Mouse (Mus musculus) hindbrain, postnatal 0 days (tissue): ENCODE results near the gene Cdh5. TPM values are rescaled to one million over a fixed set of nuclear protein-coding genes. Genes with fewer than 3 reads are reported as not detected.
"Not testable (repeated sequence)": the region's sequence is repeated elsewhere in the genome, so short reads cannot be mapped to it uniquely, and the experiment has no call there.

Experiments used
- ATAC-seq: fragments of 200-750 bp; cut with Nextera tagmentation; 2 replicates; pipeline ENCODE4 v1.8.0; 2017; ENCODE audit warnings: mild to moderate bottlenecking, moderate TSS enrichment, moderate library complexity
- DNase-seq: peaks from one replicate; pipeline ENCODE4 v3.0.0-alpha.2; 2015; ENCODE audit warnings: low spot score
- H3K27ac ChIP-seq: fragments of 300-500 bp; sonication (generic); 2 replicates; pipeline ENCODE4 v1.5.1; 2014; ENCODE audit warnings: mild to moderate bottlenecking
- H3K27me3 ChIP-seq: fragments of 300-500 bp; sonication (generic); 2 replicates; pipeline ENCODE4 v1.6.1; 2014; ENCODE audit warnings: low read length, mixed read lengths; ENCODE audit not compliant: insufficient read depth
- H3K36me3 ChIP-seq: fragments of 300-500 bp; sonication (generic); 2 replicates; pipeline ENCODE4 v1.6.1; 2014; ENCODE audit warnings: low read length, mixed read lengths; ENCODE audit not compliant: insufficient read depth
- H3K4me1 ChIP-seq: fragments of 300-500 bp; sonication (generic); 2 replicates; pipeline ENCODE4 v1.6.1; 2014; ENCODE audit warnings: antibody characterized with exemption, low read length, mixed read lengths; ENCODE audit not compliant: insufficient read depth
- H3K4me2 ChIP-seq: fragments of 300-500 bp; sonication (generic); 2 replicates; pipeline ENCODE4 v1.6.1; 2014; ENCODE audit warnings: low read depth, mild to moderate bottlenecking, low read length, moderate library complexity, mixed read lengths
- H3K4me3 ChIP-seq: fragments of 300-500 bp; sonication (generic); 2 replicates; pipeline ENCODE4 v1.5.1; 2014; ENCODE audit warnings: low read length
- H3K9ac ChIP-seq: fragments of 300-500 bp; sonication (generic); replicated peaks from 2 replicates; pipeline ENCODE4 v1.6.1; 2014; ENCODE audit warnings: mild to moderate bottlenecking, low read length, moderate library complexity, mixed read lengths
- H3K9me3 ChIP-seq: fragments of 300-500 bp; sonication (generic); 2 replicates; pipeline ENCODE4 v1.6.1; 2016; ENCODE audit warnings: low read length, mixed read lengths
- CTCF ChIP-seq: IDR thresholded peaks from 2 replicates; pipeline ENCODE4 v1.5.1; 2016; ENCODE audit warnings: antibody characterized with exemption, control low read depth, low read depth
- WGBS: fragments of 180-500 bp; shearing (Covaris S2); extraction: QIAGEN DNeasy Blood & Tissue Kit; methylation state at CpG from one replicate; pipeline ENCODE4 v1.1.7; 2014; 5-methylcytosine and 5-hydroxymethylcytosine counted together
- polyA plus RNA-seq: library from polyadenylated mRNA; unstranded; fragments of >200 nt; fragmentation: Nextera tagmentation; extraction: Ambion mirVana; gene quantifications from 2 replicates; pipeline ENCODE4 v1.2.1, GENCODE M21; 2015
- total RNA-seq: library from RNA; depleted of rRNA; stranded (reverse); fragments of >200 nt; gene quantifications from 2 replicates; pipeline ENCODE4 v1.2.3, GENCODE M21; 2014

Cdh5 gene
- total and polyA plus RNA-seq, 2 experiments from 2014 or later, result 8.9 to 19.7 TPM

DNA sequence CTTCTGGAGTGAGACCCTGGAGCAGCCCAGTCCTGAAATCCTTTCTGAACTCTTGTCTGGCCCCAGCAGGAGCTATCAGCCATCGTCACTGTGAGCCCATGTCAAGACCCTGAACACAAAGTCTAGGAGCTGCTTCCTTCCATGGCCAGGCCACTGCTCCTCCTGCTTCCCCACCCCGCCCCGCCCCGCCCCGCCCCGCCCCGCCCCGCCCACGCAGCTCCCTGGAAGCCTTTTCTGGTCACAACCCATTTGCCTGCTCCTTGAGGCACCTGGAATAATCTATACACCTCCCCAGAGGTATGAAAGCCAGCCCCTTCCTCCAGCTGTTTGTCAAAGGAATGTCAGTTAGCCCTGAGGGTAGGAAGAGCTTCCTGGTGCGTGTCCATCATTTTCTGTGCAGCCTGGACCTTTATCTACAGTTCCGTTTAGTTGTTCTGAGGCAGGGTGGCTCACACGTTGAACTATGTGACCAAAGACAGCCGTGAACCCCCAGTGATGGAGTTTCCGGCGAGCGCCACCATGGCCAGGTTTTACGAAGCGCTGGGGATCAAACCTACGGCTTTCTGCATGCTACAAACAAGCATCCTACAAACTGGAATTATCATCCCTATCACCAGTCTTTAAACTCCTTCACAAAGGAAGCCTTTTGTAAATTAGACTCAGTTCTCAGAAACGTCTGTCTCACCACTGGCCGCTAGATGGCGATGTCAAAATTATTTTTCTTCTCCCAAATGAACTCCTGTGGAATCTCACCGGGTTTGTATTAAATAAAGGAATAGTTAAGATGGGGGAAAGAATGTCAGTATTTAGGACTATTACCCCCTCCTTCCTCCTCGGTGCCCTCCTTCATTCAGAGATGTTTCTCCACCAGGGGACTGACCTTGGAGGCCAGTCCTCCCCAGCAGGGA is 10.2 kb upstream of the Cdh5 start:
- ATAC-seq, H3K36me3 ChIP-seq, H3K9ac ChIP-seq, H3K27ac ChIP-seq, H3K4me3 ChIP-seq, H3K9me3 ChIP-seq, H3K27me3 ChIP-seq, H3K4me1 ChIP-seq: not testable (repeated sequence)
- 0 out of 2 replicates have a peak overlapping the region, but pooled peaks have one; percentile 13 for H3K4me2 ChIP-seq
- peak; percentile 74 for DNase-seq
- 11% methylated on average over 24 of the region's 24 CpGs for WGBS
- peak; percentile 58 for TF ChIP-seq CTCF

DNA sequence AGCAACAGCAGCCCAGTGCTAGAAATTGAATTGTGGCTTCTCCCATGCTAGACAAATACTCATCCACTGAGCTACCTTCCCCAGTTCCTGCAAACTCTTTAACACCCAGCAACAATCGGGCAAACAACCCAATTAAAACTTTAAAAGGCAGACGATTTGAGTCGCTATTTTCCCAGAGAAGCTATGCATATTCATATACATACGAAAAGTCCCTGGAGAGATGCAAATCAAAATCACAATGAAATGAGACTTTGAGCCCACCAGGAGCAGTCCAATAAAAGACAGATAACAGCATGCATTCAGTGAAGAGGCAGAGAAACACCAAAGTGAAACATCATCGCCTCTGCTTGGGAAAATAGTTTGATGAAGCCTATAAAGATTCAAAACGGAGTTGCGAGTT is 8.1 kb upstream of the Cdh5 start:
- H3K4me3 ChIP-seq, result no peak overlapping the region
- H3K4me2 ChIP-seq, result no peak overlapping the region
- no peaks in the 10 kb centered on the region for H3K36me3 ChIP-seq
- H3K9ac ChIP-seq, result no peak overlapping the region
- no peaks in the 10 kb centered on the region for H3K4me1 ChIP-seq
- H3K27ac ChIP-seq, result no peak overlapping the region
- DNase-seq (no peak), ATAC-seq (no peak)
- no peak for TF ChIP-seq CTCF
- no peaks in the 10 kb centered on the region for H3K9me3 ChIP-seq
- 30% methylated on average over 7 of the region's 7 CpGs for WGBS
- H3K27me3 ChIP-seq, result no peaks in the 10 kb centered on the region

DNA sequence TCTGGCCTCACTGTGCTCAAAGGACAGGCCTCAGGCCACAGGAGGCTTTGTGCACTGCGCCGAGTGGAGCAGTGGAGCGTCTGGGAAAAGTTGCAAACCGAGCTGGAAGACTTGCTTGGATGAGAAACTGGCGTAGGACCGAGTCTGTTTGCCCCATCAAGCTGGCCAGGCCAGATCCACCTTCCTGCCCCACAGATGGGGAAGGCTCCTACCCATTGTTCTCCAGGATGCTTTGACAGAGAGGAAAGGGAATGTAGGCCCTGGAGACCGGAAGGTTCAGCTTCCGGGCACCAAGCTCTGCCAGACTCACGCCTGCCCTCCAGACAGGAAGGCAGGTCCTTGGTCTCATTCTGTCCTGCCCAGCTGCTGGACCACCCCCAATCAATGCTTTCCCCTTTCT is 5.8 kb upstream of the Cdh5 start:
- WGBS, result 59% methylated on average over 9 of the region's 9 CpGs
- no peak overlapping the region for H3K4me3 ChIP-seq
- no peaks in the 10 kb centered on the region for H3K27me3 ChIP-seq
- TF ChIP-seq CTCF, result no peak
- no peaks in the 10 kb centered on the region; the same call in 1 of the 2 replicates for H3K4me1 ChIP-seq
- ATAC-seq, result no peak
- H3K9me3 ChIP-seq, result no peaks in the 10 kb centered on the region
- no peaks in the 10 kb centered on the region for H3K36me3 ChIP-seq
- no peak for DNase-seq
- no peak overlapping the region for H3K27ac ChIP-seq
- no peak overlapping the region for H3K9ac ChIP-seq
- H3K4me2 ChIP-seq, result no peak overlapping the region

DNA sequence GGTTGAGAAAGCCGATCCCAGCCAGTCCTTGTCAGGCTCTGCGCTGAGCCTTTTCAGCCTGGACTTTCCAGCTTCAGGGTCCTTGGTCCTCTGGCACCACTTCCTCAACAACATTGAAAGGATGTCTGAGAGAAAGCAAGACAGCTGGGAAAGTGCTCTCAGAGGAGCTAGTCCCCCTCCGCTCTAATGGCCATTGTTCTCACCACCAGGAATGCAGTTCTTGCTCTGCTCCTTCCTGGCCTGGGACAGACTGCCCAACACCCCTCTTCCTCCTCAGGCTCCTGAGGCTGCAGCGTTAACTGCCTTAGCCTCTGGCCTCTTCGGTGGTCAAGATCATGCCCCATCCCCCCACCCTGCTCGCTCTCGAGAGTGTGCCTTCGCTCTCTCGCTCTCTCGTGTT is 4.8 kb upstream of the Cdh5 start:
- no peaks in the 10 kb centered on the region for H3K27me3 ChIP-seq
- H3K36me3 ChIP-seq, result no peaks in the 10 kb centered on the region
- DNase-seq (no peak), ATAC-seq (no peak)
- H3K4me2 ChIP-seq, result no peak overlapping the region
- H3K27ac ChIP-seq, result no peak overlapping the region
- H3K9ac ChIP-seq, result no peak overlapping the region
- H3K9me3 ChIP-seq, result no peaks in the 10 kb centered on the region
- WGBS, result 67% methylated on average over 10 of the region's 10 CpGs
- H3K4me1 ChIP-seq, result no peaks in the 10 kb centered on the region; the same call in 1 of the 2 replicates
- TF ChIP-seq CTCF, result no peak
- H3K4me3 ChIP-seq, result no peak overlapping the region

DNA sequence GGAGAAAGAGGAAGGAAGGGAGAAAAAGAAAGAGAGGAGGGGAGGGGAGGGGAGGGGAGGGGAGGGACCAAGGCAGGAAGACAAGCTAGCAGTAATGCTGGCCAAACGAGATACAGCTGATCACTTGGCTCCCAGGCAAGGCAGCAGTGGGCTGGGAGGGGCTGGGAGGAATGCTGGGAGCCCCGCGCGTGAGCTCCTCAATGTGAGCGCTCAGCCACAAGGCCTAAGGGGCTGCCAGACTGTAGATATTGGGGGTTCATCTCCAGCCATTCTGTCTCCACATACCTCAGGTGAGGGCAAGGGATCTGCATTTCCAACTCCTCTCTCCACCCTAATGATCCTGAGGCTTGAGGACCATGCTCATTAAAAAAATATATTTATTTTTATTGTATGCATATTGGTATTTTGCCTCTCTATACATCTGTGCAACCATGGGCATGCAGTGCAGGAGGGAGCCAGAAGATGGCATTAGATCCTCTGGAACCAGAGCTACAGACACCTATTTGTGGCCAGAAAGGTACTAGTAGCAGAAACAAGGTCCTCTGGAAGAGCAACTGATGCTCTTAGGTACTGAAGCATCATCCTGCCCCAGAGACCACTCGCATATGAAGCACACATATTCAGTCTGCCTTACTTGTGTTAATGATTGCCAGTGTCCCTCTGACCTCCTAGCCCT is 2.6 kb upstream of the Cdh5 start:
- WGBS, result 30% methylated on average over 6 of the region's 6 CpGs
- Histone ChIP-seq H3K9me3 (no peaks in the 10 kb centered on the region), H3K9ac (no peak overlapping the region), H3K4me1 (no peaks in the 10 kb centered on the region; the same call in 1 of the 2 replicates), H3K36me3 (no peaks in the 10 kb centered on the region), H3K4me2 (no peak overlapping the region), H3K4me3 (no peak overlapping the region), H3K27me3 (no peaks in the 10 kb centered on the region), H3K27ac (no peak overlapping the region)
- TF ChIP-seq CTCF, result peak; percentile 73
- peak; percentile 54 for ATAC-seq
- DNase-seq, result peak; percentile 50

DNA sequence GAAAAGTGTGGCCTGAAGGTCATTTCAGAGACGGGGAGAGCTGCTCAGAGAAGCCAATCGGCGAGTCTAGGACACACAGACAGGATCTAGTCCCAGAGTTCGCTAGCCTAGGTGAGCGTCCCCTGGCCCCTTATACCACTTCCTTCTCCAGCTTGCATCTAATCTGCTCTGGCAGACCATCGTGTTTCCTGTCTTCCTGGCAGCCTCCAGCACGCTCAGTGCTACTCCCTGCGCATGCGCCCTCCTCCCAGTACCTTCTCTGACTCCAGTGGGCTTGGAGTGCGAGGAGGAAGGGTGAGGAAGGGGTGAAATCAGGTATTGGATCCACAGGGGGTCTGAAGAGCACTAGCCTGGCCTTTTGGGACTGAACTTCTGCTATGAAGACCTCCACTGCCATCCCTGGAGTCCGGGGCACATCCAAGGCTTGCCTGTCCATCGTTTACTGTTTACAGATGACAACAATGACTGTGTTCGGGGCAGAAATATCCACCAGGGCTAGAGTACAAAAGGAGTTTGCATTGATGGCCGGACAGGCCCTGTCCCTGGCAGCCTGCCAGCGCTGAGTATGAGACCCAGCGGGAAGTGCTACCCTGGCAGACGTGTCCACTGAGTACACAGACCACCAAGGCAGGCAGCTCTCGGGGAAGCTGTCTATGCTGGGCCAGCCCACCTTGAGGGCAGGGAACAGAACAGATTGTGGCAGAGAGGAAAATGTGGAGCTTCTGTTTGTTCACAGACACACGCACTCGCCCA is 1.9 kb upstream of the Cdh5 start:
- no peaks in the 10 kb centered on the region for H3K27me3 ChIP-seq
- no peak for TF ChIP-seq CTCF
- H3K4me2 ChIP-seq, result no peak overlapping the region; the same call in 1 of the 2 replicates
- no peaks in the 10 kb centered on the region; the same call in 1 of the 2 replicates for H3K4me1 ChIP-seq
- H3K36me3 ChIP-seq, result no peaks in the 10 kb centered on the region
- H3K27ac ChIP-seq, result no peak overlapping the region
- H3K9ac ChIP-seq, result no peak overlapping the region
- H3K9me3 ChIP-seq, result no peaks in the 10 kb centered on the region
- 51% methylated on average over 20 of the region's 20 CpGs for WGBS
- DNase-seq (peak; percentile 58), ATAC-seq (peak; percentile 63)
- H3K4me3 ChIP-seq, result no peak overlapping the region

DNA sequence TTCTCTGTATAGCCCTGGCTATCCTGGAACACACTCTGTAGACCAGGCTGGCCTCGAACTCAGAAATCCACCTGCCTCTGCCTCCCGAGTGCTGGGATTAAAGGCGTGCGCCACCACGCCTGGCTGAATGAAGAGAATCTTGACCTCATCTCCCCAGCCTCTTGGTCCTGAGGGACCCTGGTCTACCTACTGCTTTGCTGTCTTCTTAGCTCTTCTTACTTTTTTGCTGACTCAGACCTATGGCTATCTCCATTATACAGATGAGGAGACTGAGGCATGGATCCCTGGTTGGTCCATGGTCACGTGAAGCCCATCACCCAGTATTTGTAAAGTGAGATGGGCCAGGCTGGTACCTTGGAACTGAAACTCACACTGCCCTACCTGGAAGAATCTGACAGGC is 701 bp upstream of the Cdh5 start:
- H3K4me1 ChIP-seq, H3K9ac ChIP-seq, H3K4me2 ChIP-seq, H3K36me3 ChIP-seq, H3K27ac ChIP-seq, H3K4me3 ChIP-seq, H3K9me3 ChIP-seq, ATAC-seq, H3K27me3 ChIP-seq, DNase-seq: not testable (repeated sequence)
- WGBS, result 91% methylated on average over 6 of the region's 6 CpGs
